ENCODE assay signal across 9 mouse cellular contexts in the genomic region with DNA sequence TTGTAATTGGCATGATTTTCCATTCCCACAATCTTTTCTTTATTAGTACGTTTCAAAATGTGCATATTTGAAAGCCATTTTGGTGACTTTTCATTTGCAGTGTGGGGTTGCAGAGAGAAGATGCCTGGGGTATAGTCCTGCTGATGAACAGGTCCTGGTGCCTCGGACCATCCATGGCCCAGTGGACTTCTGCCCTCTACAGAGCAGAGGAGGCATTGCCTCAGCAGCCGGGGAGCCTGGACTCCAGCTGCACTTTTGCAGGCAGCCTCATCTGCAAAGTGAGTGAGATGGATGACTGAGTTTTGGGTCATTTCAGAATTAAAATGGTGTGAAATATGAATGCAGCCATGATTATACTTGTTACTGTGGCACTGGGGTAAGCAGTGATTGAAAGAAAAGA.
A peak's percentile ranks its signal among the peaks of the same experiment; 100 is the strongest.
DNase-seq lines count a peak whose midpoint lies in the region; ATAC-seq and TF ChIP-seq lines count a peak whose summit lies in the region.
"Had no signal": no experiment of that assay in that cellular context is flagged by ENCODE, and none has a peak within 500 bp of the region (broad histone marks: within the 10 kb centered on the region; RNA-seq: fewer than 3 reads in every experiment).

No protein-coding gene starts in this region.

- peaks cover 19% of the 10 kb centered on the region for H3K36me3 ChIP-seq in neural tube, embryonic 15.5 days

- H3K4me1 ChIP-seq in neural tube, embryonic 15.5 days, result no peaks in the 10 kb centered on the region
- H3K4me1 ChIP-seq in embryonic fibroblast, embryonic 13.5 days (ENCODE audit: control insufficient read depth, insufficient read depth, low read length), result no peaks in the 10 kb centered on the region
- H3K4me1 ChIP-seq: megakaryocyte, embryonic 14.5 days had no signal

- peak; percentile 47 for TF ChIP-seq CTCF in gastrocnemius, adult 2 months (IDR thresholded peaks at IDR 0.05)
- TF ChIP-seq CTCF in embryonic fibroblast, embryonic 13.5 days (IDR thresholded peaks at IDR 0.05; ENCODE audit: borderline replicate concordance, insufficient read depth, low read length), result peak; percentile 69

- ATAC-seq in neural tube, embryonic 15.5 days (ENCODE audit: low FRiP score), result no peak

- WGBS in neural tube, embryonic 15.5 days, result 40% methylated on average over 3 of the region's 3 CpGs

- no peak overlapping the region for H3K9ac ChIP-seq in neural tube, embryonic 15.5 days (replicated peaks)

- no peak for TF ChIP-seq POLR2A in embryonic fibroblast, embryonic 13.5 days (IDR thresholded peaks at IDR 0.05; ENCODE audit: low read depth, low read length)

- H3K27ac ChIP-seq in gastrocnemius, adult 2 months, result no peak overlapping the region
- no peak overlapping the region for H3K27ac ChIP-seq in neural tube, embryonic 15.5 days (replicated peaks)
- no peak overlapping the region for H3K27ac ChIP-seq in embryonic fibroblast, embryonic 13.5 days (ENCODE audit: insufficient read depth, low read length)

- intact Hi-C loops in gastrocnemius, adult 2 months (cut with DNase I), result no loop called here
- intact Hi-C loops in gastrocnemius, postnatal 14 days (cut with DNase I; ENCODE audit: low total_unique reads), result no loop called here

- no peak overlapping the region for H3K4me2 ChIP-seq in neural tube, embryonic 15.5 days

- no peaks in the 10 kb centered on the region for H3K9me3 ChIP-seq in neural tube, embryonic 15.5 days (replicated peaks)
- H3K9me3 ChIP-seq: megakaryocyte, embryonic 14.5 days had no signal

- no peak overlapping the region for H3K4me3 ChIP-seq in gastrocnemius, adult 2 months
- no peak overlapping the region for H3K4me3 ChIP-seq in neural tube, embryonic 15.5 days (replicated peaks)
- H3K4me3 ChIP-seq in embryonic fibroblast, embryonic 13.5 days (ENCODE audit: insufficient read depth, low read length), result no peak overlapping the region
- H3K4me3 ChIP-seq: megakaryocyte, embryonic 14.5 days had no signal

- DNase-seq in gastrocnemius, adult 2 months, result peak; percentile 25
- DNase-seq in gastrocnemius, postnatal 14 days, result no peak
- peak; percentile 52 for DNase-seq in neural tube, embryonic 10.5 days (ENCODE audit: extremely low spot score, low spot score)
- peak; percentile 61 for DNase-seq in retina, embryonic 14.5 days (ENCODE audit: low spot score)
- no peak for DNase-seq in right cerebral cortex, postnatal 10 days (ENCODE audit: low spot score in 2 of 2)
- DNase-seq in urinary bladder, postnatal 14 days (ENCODE audit: low spot score), result no peak

- H3K27me3 ChIP-seq in neural tube, embryonic 15.5 days (replicated peaks), result no peaks in the 10 kb centered on the region
- H3K27me3 ChIP-seq: megakaryocyte, embryonic 14.5 days had no signal

Comparison
In these comparisons a context has a peak if more than half of its experiments do, and no peak if none do; other contexts are left out.
1. DNase-seq: peak in gastrocnemius, adult 2 months (single experiment), neural tube, embryonic 10.5 days (single experiment) and retina, embryonic 14.5 days (single experiment); none in gastrocnemius, postnatal 14 days (single experiment), right cerebral cortex, postnatal 10 days (0 of 2) and urinary bladder, postnatal 14 days (single experiment).